Mouse (Mus musculus) olfactory bulb, adult 2 months (tissue): ENCODE data around the gene Zdhhc20. TPM values are rescaled to one million over a fixed set of nuclear protein-coding genes. Genes with fewer than 3 reads are reported as not detected.

Experiments used
- H3K27ac ChIP-seq: fragments of 200-500 bp; 2 replicates; pipeline ENCODE4 v1.5.1; 2012; ENCODE audit warnings: low read depth, low read length; ENCODE audit not compliant: insufficient read depth
- H3K4me1 ChIP-seq: fragments of 200-500 bp; 2 replicates; pipeline ENCODE4 v1.6.1; 2012; ENCODE audit warnings: low read length; ENCODE audit not compliant: control insufficient read depth, insufficient read depth
- H3K4me3 ChIP-seq: fragments of 200-500 bp; 2 replicates; pipeline ENCODE4 v1.5.1; 2012; ENCODE audit warnings: mild to moderate bottlenecking, low read depth, low read length, moderate library complexity; ENCODE audit not compliant: insufficient read depth
- CTCF ChIP-seq: fragments of 200-500 bp; IDR thresholded peaks from 2 replicates; pipeline ENCODE4 v1.5.1; 2012; ENCODE audit warnings: low read depth, mild to moderate bottlenecking, low read length, moderate library complexity; ENCODE audit not compliant: insufficient read depth
- POLR2A ChIP-seq: fragments of 200-500 bp; IDR thresholded peaks from 2 replicates; pipeline ENCODE4 v1.6.1; 2012; ENCODE audit warnings: mild to moderate bottlenecking, low read depth, low read length, moderate library complexity; ENCODE audit not compliant: insufficient read depth
- WGBS: fragments of 180-500 bp; shearing (Covaris S2); methylation state at CpG from one replicate; pipeline ENCODE4 v1.1.7; 2018; 5-methylcytosine and 5-hydroxymethylcytosine counted together
- polyA plus RNA-seq: library from polyadenylated mRNA; stranded (reverse); fragments of >200 nt; gene quantifications from 2 replicates; pipeline ENCODE4 v1.2.4, GENCODE M21; 2012; ENCODE audit warnings: low replicate concordance; ENCODE audit not compliant: missing spikeins, insufficient read depth, insufficient read length

The Zdhhc20 gene
- polyA plus RNA-seq, 1 experiment = not detected

GRCm38 (mm10) chr14:57894346-57894745 is 4.3 kb upstream of the Zdhhc20 start:
- Histone ChIP-seq H3K4me1 (no peaks in the 10 kb centered on the region; the same call in 1 of the 2 replicates), H3K27ac (no peak overlapping the region), H3K4me3 (no peak overlapping the region)
- 84% methylated on average over 2 of the region's 2 CpGs for WGBS
- no peak for TF ChIP-seq POLR2A
- TF ChIP-seq CTCF = no peak

- Histone ChIP-seq H3K4me1 (no peaks in the 10 kb centered on the region; the same call in 1 of the 2 replicates), H3K27ac (no peak overlapping the region), H3K4me3 (no peak overlapping the region)
- TF ChIP-seq CTCF (no peak), POLR2A (no peak)
- whole genome bisulfite sequencing = 97% methylated on average over 1 of the region's 1 CpGs
These were observed 2.9 kb upstream of the Zdhhc20 start for GRCm38 (mm10) chr14:57892961-57893360.

GRCm38 (mm10) chr14:57889541-57890010 is 500 bp downstream of the Zdhhc20 start:
- H3K4me1 ChIP-seq = peaks cover 5% of the 10 kb centered on the region
- TF ChIP-seq CTCF (no peak), POLR2A (no peak)
- H3K27ac ChIP-seq = peak overlapping the region; percentile 62
- under 1% methylated on average over 37 of the region's 37 CpGs for WGBS
- peak overlapping the region; percentile 81 for H3K4me3 ChIP-seq

GRCm38 (mm10) chr14:57887171-57887570 is 2.9 kb downstream of the Zdhhc20 start:
- H3K27ac ChIP-seq = no peak overlapping the region
- TF ChIP-seq POLR2A (no peak), CTCF (no peak)
- 33% methylated on average over 8 of the region's 8 CpGs for WGBS
- H3K4me3 ChIP-seq = no peak overlapping the region
- peaks cover 5% of the 10 kb centered on the region for H3K4me1 ChIP-seq

GRCm38 (mm10) chr14:57886032-57886431 is 4.0 kb downstream of the Zdhhc20 start:
- H3K4me3 ChIP-seq = no peak overlapping the region
- WGBS = 85% methylated on average over 2 of the region's 2 CpGs
- no peak overlapping the region for H3K27ac ChIP-seq
- TF ChIP-seq CTCF (no peak), POLR2A (no peak)
- H3K4me1 ChIP-seq = peaks cover 9% of the 10 kb centered on the region

GRCm38 (mm10) chr14:57883341-57883740 is 6.7 kb downstream of the Zdhhc20 start:
- H3K4me1 ChIP-seq = peaks cover 9% of the 10 kb centered on the region
- TF ChIP-seq POLR2A = no peak
- no peak for TF ChIP-seq CTCF
- WGBS = 77% methylated on average over 3 of the region's 3 CpGs
- H3K4me3 ChIP-seq = no peak overlapping the region
- H3K27ac ChIP-seq = no peak overlapping the region

- peaks cover 9% of the 10 kb centered on the region for H3K4me1 ChIP-seq
- H3K27ac ChIP-seq = no peak overlapping the region
- H3K4me3 ChIP-seq = no peak overlapping the region
- TF ChIP-seq CTCF (no peak), POLR2A (no peak)
- 28% methylated on average over 4 of the region's 4 CpGs for WGBS
These were observed 7.4 kb downstream of the Zdhhc20 start for GRCm38 (mm10) chr14:57882720-57883119.

GRCm38 (mm10) chr14:57881793-57882192 is 8.3 kb downstream of the Zdhhc20 start:
- Histone ChIP-seq H3K4me3 (no peak overlapping the region), H3K27ac (peak overlapping the region; percentile 74), H3K4me1 (peaks cover 4% of the 10 kb centered on the region)
- TF ChIP-seq POLR2A = no peak
- no peak for TF ChIP-seq CTCF
- 21% methylated on average over 4 of the region's 4 CpGs for WGBS

- Histone ChIP-seq H3K4me3 (no peak overlapping the region), H3K4me1 (peaks cover 4% of the 10 kb centered on the region), H3K27ac (no peak overlapping the region)
- TF ChIP-seq POLR2A = no peak
- no peak for TF ChIP-seq CTCF
These were observed 9.0 kb downstream of the Zdhhc20 start for GRCm38 (mm10) chr14:57881074-57881473.

- 85% methylated on average over 9 of the region's 9 CpGs for WGBS
- TF ChIP-seq CTCF (no peak), POLR2A (no peak)
These were observed 12.2 kb downstream of the Zdhhc20 start for GRCm38 (mm10) chr14:57877921-57878320.

More at GRCm38 (mm10) chr14:57877921-57878320, 12.2 kb downstream of the Zdhhc20 start:
- Histone ChIP-seq H3K27ac (no peak overlapping the region), H3K4me3 (no peak overlapping the region), H3K4me1 (peaks cover 4% of the 10 kb centered on the region)
